Mouse (Mus musculus): ENCODE data around the gene Asphd1.

DNA sequence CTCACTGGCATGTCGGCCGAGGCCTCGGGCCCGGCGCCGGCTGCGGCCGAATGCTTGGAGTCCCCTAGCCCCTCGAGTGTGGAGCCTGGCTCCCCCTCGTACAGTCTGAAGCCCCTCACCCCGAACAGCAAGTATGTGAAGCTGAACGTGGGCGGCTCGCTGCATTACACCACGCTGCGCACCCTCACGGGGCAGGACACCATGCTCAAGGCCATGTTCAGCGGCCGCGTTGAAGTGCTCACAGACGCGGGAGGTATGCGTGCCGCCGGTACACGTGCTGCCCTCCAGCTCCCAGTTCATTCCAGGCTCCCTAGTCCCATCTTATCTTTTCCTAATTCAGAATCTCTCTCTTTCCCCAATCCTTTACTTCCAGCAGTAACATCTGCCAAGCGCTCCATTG lies 20.3 kb downstream of the Asphd1 start:
- no peak for TF ChIP-seq CTCF (IDR thresholded peaks at IDR 0.05; ENCODE audit: insufficient read depth, low read length)
- TF ChIP-seq POLR2A (IDR thresholded peaks at IDR 0.05; ENCODE audit: borderline replicate concordance, extremely low read depth, low read depth, low read length): no peak
